Mouse (Mus musculus) thymus, postnatal 10 days (tissue): ENCODE measurements around the gene Uhmk1.
"Not testable (repeated sequence)": the region's sequence is repeated elsewhere in the genome, so short reads cannot be mapped to it uniquely, and the experiment has no call there.

Experiments used
- DNase-seq, 2 experiments: peaks; one replicate each; pipeline ENCODE4 v3.0.0; 2021; ENCODE audit warnings: low spot score in 2 of 2

The Uhmk1 gene

GRCm38 (mm10) chr1:170214757-170215522 is at the start of gene Uhmk1:
Uhmk1 (minus strand) TSS chr1:170215397.
- peak; percentile 86 for DNase-seq

- peak; percentile 67 to 71 for DNase-seq
These were observed 40.3 kb upstream of the Uhmk1 start for GRCm38 (mm10) chr1:170255560-170255910.

- peak in 1 of 2 experiments; percentile 5 for DNase-seq
These were observed 39.8 kb upstream of the Uhmk1 start for GRCm38 (mm10) chr1:170254893-170255559.

GRCm38 (mm10) chr1:170245016-170245415 is 29.8 kb upstream of the Uhmk1 start:
- DNase-seq: no peak

- not testable (repeated sequence) for DNase-seq
These were observed 17.5 kb upstream of the Uhmk1 start, which contains the start of gene Sh2d1b2 for GRCm38 (mm10) chr1:170232688-170233087. Sh2d1b2 (plus strand) TSS chr1:170232749.

- no peak for DNase-seq
These were observed 8.1 kb upstream of the Uhmk1 start for GRCm38 (mm10) chr1:170223276-170223675.

- no peak for DNase-seq
These were observed 5.2 kb upstream of the Uhmk1 start for GRCm38 (mm10) chr1:170220351-170220750.

- peak in 1 of 2 experiments; percentile 20 for DNase-seq
These were observed 3.1 kb upstream of the Uhmk1 start for GRCm38 (mm10) chr1:170218091-170218884.

GRCm38 (mm10) chr1:170215590-170215989 is 393 bp upstream of the Uhmk1 start:
- DNase-seq: no peak

GRCm38 (mm10) chr1:170214383-170214756 is 827 bp downstream of the Uhmk1 start:
- DNase-seq: no peak

GRCm38 (mm10) chr1:170213181-170213879 is 1.9 kb downstream of the Uhmk1 start:
- no peak for DNase-seq

GRCm38 (mm10) chr1:170206395-170206794 is 8.8 kb downstream of the Uhmk1 start:
- DNase-seq: no peak

- DNase-seq: peak in 1 of 2 experiments; percentile 12
These were observed 14.8 kb downstream of the Uhmk1 start for GRCm38 (mm10) chr1:170200379-170200778.

- DNase-seq: no peak
These were observed 19.0 kb downstream of the Uhmk1 start for GRCm38 (mm10) chr1:170196211-170196610.

- no peak for DNase-seq
These were observed 23.3 kb downstream of the Uhmk1 start for GRCm38 (mm10) chr1:170191925-170192324.

GRCm38 (mm10) chr1:170190225-170190624 is 25.0 kb downstream of the Uhmk1 start:
- DNase-seq: no peak

- DNase-seq: no peak
These were observed 26.6 kb downstream of the Uhmk1 start for GRCm38 (mm10) chr1:170188601-170189000.

GRCm38 (mm10) chr1:170186531-170186930 is 28.7 kb downstream of the Uhmk1 start:
- no peak for DNase-seq

GRCm38 (mm10) chr1:170185137-170185536 is 30.1 kb downstream of the Uhmk1 start:
- no peak for DNase-seq

- no peak for DNase-seq
These were observed 32.5 kb downstream of the Uhmk1 start for GRCm38 (mm10) chr1:170182706-170183105.

- no peak for DNase-seq
These were observed 38.4 kb downstream of the Uhmk1 start for GRCm38 (mm10) chr1:170176661-170177239.
